Mouse (Mus musculus) heart, postnatal 0 days (tissue): Measurements from ENCODE around the gene Fbxo27.
"Not testable (repeated sequence)": the region's sequence is repeated elsewhere in the genome, so short reads cannot be mapped to it uniquely, and the experiment has no call there.

ENCODE experiments used
- CTCF ChIP-seq: IDR thresholded peaks from 2 replicates; pipeline ENCODE4 v1.5.1; 2016; ENCODE audit warnings: antibody characterized with exemption, control low read depth, low read depth
- EP300 ChIP-seq: IDR thresholded peaks from 2 replicates; pipeline ENCODE4 v1.6.1; 2016; ENCODE audit warnings: antibody characterized with exemption, low read depth

DNA sequence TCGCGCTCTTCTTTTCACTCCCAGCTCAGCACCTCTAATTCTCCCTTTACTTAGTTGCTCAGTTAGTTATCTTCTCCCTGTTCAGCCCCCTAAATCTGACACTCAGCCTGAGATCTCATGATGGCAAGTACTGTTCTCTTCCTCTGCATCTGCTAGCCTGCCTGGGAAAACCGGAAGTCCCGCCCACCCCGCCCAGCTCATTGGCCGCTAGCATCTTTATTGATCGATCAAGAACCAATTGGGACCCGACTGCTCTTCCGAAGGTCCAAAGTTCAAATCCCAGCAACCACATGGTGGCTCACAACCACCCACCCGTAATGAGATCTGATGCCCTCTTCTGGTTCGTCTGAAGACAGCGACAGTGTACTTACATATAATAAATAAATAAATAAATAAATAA is 8.7 kb downstream of the Fbxo27 start:
- TF ChIP-seq CTCF, EP300: not testable (repeated sequence)
